In the genomic region with DNA sequence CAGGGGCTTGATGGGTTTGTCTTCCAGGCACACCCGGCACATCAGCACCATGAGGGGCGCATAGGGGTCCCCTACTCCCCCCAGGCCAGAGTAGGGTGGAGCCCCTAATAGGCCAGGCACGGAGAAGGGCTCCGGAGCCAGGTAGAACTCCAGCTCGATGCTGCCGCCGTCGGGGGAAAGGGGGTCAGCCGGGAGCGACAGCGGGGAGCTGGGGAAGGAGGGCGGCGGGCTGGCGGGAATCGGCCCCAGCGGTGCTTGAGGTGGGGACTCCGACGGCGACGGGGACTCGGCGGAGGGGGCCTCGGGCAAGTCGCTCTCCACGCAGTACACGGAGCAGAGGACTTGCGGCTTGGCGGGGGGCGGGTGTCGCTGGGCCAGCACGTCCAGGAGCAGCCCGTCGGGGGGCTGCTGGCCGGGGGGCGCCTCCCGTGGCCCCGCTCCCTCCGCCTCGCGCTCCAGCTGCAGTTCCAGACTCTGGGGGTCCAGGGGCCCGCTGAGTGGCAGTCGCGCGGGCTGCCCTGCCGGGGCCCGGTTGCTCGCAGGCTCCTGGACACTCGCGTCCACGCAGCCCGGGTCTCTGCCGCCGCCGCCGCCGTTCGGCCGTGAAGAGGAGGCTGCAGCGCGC, we compare ENCODE assay signal across 8 mouse cellular contexts. TPM values are rescaled to one million over a fixed set of nuclear protein-coding genes. Genes with fewer than 3 reads are reported as not detected.
DNase-seq lines count a peak whose midpoint lies in the region; ATAC-seq and TF ChIP-seq lines count a peak whose summit lies in the region.

No protein-coding gene starts in this region.

- H3K4me2 ChIP-seq in forebrain, embryonic 11.5 days (ENCODE audit: low read depth, low read length, severe bottlenecking): peak overlapping the region; percentile 79
- peak overlapping the region; percentile 74 for H3K4me2 ChIP-seq in limb, embryonic 12.5 days
- peak overlapping the region; percentile 58 for H3K4me2 ChIP-seq in midbrain, embryonic 14.5 days (ENCODE audit: low read length)

- no peak; the same call in 1 of the 2 replicates for TF ChIP-seq CTCF in left cerebral cortex, adult 2 months (IDR thresholded peaks at IDR 0.05)

- ATAC-seq in forebrain, embryonic 11.5 days (replicated peaks; ENCODE audit: low FRiP score): peak; percentile 58
- peak; percentile 27 to 28 for ATAC-seq in hematopoietic stem cell, adult 5-6 weeks (replicated peaks in 1 of 2; ENCODE audit: insufficient read depth in 1 of 2, low FRiP score in 2 of 2, low TSS enrichment in 1 of 2, low read depth in 1 of 2, poor library complexity in 2 of 2, severe bottlenecking in 2 of 2)
- peak; percentile 63 for ATAC-seq in limb, embryonic 12.5 days (ENCODE audit: insufficient number of reproducible peaks, insufficient read depth, low FRiP score, low TSS enrichment, low read depth)
- peak; percentile 62 for ATAC-seq in midbrain, embryonic 14.5 days (ENCODE audit: low FRiP score, low TSS enrichment)

- peaks cover 7% of the 10 kb centered on the region; the same call in 1 of the 2 replicates for H3K4me1 ChIP-seq in forebrain, embryonic 11.5 days (replicated peaks; ENCODE audit: control insufficient read depth, insufficient read depth, low read length)
- peaks cover 29% of the 10 kb centered on the region for H3K4me1 ChIP-seq in limb, embryonic 12.5 days (replicated peaks)
- peaks cover 30% of the 10 kb centered on the region for H3K4me1 ChIP-seq in midbrain, embryonic 14.5 days (ENCODE audit: control insufficient read depth, insufficient read depth, low read length)

- WGBS in forebrain, embryonic 11.5 days: under 1% methylated on average over 34 of the region's 60 CpGs
- under 1% methylated on average over 59 of the region's 60 CpGs for WGBS in limb, embryonic 12.5 days
- 1% methylated on average over 57 of the region's 60 CpGs for WGBS in midbrain, embryonic 14.5 days

- peak overlapping the region; percentile 81 for H3K27ac ChIP-seq in left cerebral cortex, adult 2 months
- no peak overlapping the region for H3K27ac ChIP-seq in forebrain, embryonic 11.5 days (ENCODE audit: low read depth, low read length)
- H3K27ac ChIP-seq in limb, embryonic 12.5 days: peak overlapping the region; percentile 84
- peak overlapping the region; percentile 85 for H3K27ac ChIP-seq in midbrain, embryonic 14.5 days (replicated peaks; ENCODE audit: low read depth, low read length)

- peak; percentile 33 to 36 for DNase-seq in left cerebral cortex, adult 2 months (ENCODE audit: extremely low spot score in 1 of 2, low spot score in 2 of 2)
- DNase-seq in left cerebral cortex, adult 11 months (ENCODE audit: low spot score): no peak
- peak; percentile 29 for DNase-seq in brain, adult 2 months (ENCODE audit: low read depth, low spot score)
- peak; percentile 79 for DNase-seq in forebrain, embryonic 11.5 days (ENCODE audit: low spot score)
- DNase-seq in midbrain, embryonic 14.5 days: peak; percentile 59
- peak; percentile 40 for DNase-seq in urinary bladder, postnatal 14 days (ENCODE audit: low spot score)

- no peaks in the 10 kb centered on the region for H3K9me3 ChIP-seq in forebrain, embryonic 11.5 days (ENCODE audit: control insufficient read depth, low read length)
- no peaks in the 10 kb centered on the region for H3K9me3 ChIP-seq in limb, embryonic 12.5 days
- no peaks in the 10 kb centered on the region for H3K9me3 ChIP-seq in midbrain, embryonic 14.5 days (ENCODE audit: control insufficient read depth, low read length)

- H3K36me3 ChIP-seq in forebrain, embryonic 11.5 days (ENCODE audit: control insufficient read depth, insufficient read depth, low read length): no peaks in the 10 kb centered on the region
- H3K36me3 ChIP-seq in limb, embryonic 12.5 days: no peaks in the 10 kb centered on the region
- H3K36me3 ChIP-seq in midbrain, embryonic 14.5 days (ENCODE audit: control insufficient read depth, insufficient read depth, low read length): no peaks in the 10 kb centered on the region

- intact Hi-C loops in left cerebral cortex, adult 2 months (cut with DNase I): loop anchor here (5.0 kb wide), 2 partner anchors 106 to 1284 kb away; a partner anchor contains a TSS

- no peaks in the 10 kb centered on the region for H3K27me3 ChIP-seq in forebrain, embryonic 11.5 days (ENCODE audit: control insufficient read depth, insufficient read depth, low read length)
- no peaks in the 10 kb centered on the region for H3K27me3 ChIP-seq in limb, embryonic 12.5 days
- H3K27me3 ChIP-seq in midbrain, embryonic 14.5 days (ENCODE audit: control insufficient read depth, insufficient read depth, low read length): no peaks in the 10 kb centered on the region

- H3K9ac ChIP-seq in forebrain, embryonic 11.5 days (ENCODE audit: low read length): peak overlapping the region; percentile 95
- peak overlapping the region; percentile 98 for H3K9ac ChIP-seq in limb, embryonic 12.5 days (replicated peaks)
- peak overlapping the region; percentile 95 for H3K9ac ChIP-seq in midbrain, embryonic 14.5 days (replicated peaks; ENCODE audit: low read length)

- H3K4me3 ChIP-seq in left cerebral cortex, adult 2 months: peak overlapping the region; percentile 82
- peak overlapping the region; percentile 75 for H3K4me3 ChIP-seq in forebrain, embryonic 11.5 days (ENCODE audit: low read depth, low read length)
- H3K4me3 ChIP-seq in limb, embryonic 12.5 days (replicated peaks): peak overlapping the region; percentile 88
- peak overlapping the region; percentile 84 for H3K4me3 ChIP-seq in midbrain, embryonic 14.5 days (replicated peaks; ENCODE audit: low read depth, low read length)

RNA-seq across cellular contexts. Expression of a gene that starts 0.4 kb away (rescaled TPM):
- total RNA-seq in left cerebral cortex, adult 2 months (2021): 10 to 100 TPM; 12.0 to 15.1 TPM
- 1.2 and 1.4 TPM in 2 replicates for polyA plus RNA-seq in forebrain, embryonic 11.5 days (2014; fragmentation: Nextera tagmentation; extraction: Ambion mirVana)
- 3.9 and 4.0 TPM in 2 replicates for total RNA-seq in hematopoietic stem cell, adult 5-6 weeks (2017)
- polyA plus RNA-seq in limb, embryonic 12.5 days (2016; fragmentation: Nextera tagmentation; extraction: Ambion mirVana): 2.1 and 2.2 TPM in 2 replicates
- polyA plus RNA-seq in midbrain, embryonic 14.5 days (2014; fragmentation: Nextera tagmentation; extraction: Ambion mirVana): 2.9 and 3.1 TPM in 2 replicates
